Mouse (Mus musculus): Measurements from ENCODE around the gene Foxp1.

Foxp1 gene

DNA sequence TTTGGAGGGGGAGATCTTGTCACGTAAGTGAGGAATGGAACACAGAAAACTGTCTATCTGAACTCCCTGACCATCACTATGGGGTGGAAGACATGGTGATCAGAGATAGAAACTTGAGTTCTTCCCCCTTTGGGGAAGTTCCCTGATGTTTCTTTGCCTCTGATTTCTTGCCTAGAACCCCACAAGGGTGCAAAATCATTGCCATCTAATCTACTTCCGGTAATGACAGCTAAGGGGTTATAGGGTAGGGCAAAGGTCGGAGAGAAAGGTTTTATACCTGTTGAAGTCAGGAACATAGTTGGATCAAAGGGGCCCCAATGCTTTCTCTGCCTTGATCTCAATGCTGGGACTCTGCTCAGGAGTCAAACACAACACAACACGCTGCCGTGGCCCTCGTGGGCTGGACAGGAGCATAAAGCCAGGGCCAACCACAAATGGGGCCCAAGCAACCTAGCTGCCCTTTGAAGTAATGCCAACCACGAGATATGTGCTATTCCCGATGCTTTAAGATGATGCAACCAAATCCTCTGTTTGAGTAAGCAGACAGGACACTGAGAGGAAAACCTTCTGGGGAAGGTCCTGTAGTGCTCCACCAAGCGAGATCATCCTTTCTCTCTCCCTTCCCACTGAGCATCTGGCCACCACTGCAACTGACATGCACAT lies 163.4 kb downstream of the Foxp1 start:
- DNase-seq (ENCODE audit: low read depth), result no peak

DNA sequence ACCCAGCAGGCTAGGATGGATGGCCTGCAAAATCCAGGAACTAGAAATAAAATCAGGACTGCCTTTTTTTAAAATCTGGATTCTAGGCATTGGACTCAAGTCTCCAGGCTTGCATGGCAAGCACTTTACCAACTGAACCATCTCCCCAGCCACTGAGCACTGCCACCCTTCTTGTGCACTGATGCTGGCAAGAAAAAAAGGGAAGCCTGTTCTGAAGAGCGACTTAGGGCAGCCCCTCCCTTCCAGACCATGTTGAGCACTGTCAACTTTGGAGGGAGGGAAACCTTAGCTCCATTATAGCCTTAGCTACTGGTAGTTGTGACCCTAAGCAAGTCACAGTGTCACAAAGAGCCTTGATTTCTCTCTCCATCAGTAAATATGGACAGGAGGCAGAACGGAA lies 164.6 kb downstream of the Foxp1 start:
- no peak for DNase-seq (ENCODE audit: low read depth)

GRCm38 (mm10) chr6:99354338-99354737 lies 168.2 kb downstream of the Foxp1 start:
- DNase-seq (ENCODE audit: low read depth), result no peak

DNA sequence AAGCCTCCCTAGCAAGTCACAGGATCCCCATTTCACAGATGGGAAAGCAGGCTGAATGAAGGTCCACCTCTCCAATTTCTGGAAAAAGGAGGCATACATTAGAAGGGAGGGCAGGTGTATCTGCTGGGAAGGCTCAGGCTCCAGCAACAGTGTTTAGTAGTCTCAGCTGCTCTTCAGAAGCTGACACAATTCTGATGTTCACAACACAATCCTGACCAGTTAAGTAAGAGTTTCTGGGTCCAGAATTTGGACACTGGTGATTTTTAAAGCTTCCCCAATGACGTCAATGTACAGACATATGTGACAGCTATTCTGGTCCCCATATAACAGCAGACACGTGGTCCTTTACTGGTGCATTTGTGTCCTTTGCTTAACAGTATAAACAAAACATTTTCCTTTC lies 169.1 kb downstream of the Foxp1 start:
- DNase-seq (ENCODE audit: low read depth), result no peak

DNA sequence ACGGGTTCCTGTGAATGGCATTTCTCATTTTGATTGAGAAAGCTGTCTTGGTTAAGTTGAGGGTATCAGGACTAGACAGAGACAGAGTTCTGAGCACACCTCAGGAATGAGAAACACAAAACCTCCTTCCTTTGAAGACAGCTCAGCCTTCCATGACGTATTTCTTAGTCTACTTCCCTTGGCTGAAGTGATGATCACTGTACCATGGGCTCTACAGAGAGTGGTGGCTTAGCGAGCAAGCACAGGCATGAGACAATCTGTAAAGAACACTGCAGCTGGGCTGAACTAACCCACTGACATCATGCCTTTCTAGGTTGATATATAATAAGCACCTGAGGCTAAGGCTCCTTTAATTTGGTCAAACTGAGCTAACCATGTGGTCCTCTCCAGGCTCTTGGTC lies 172.0 kb downstream of the Foxp1 start:
- no peak for DNase-seq (ENCODE audit: low read depth)

- DNase-seq (ENCODE audit: low read depth), result no peak
These were observed 172.4 kb downstream of the Foxp1 start for GRCm38 (mm10) chr6:99350156-99350555.

- DNase-seq (ENCODE audit: low read depth), result no peak
These were observed 174.7 kb downstream of the Foxp1 start for GRCm38 (mm10) chr6:99347836-99348235.

GRCm38 (mm10) chr6:99344966-99345365 lies 177.6 kb downstream of the Foxp1 start:
- no peak for DNase-seq (ENCODE audit: low read depth)

- DNase-seq (ENCODE audit: low read depth), result no peak
These were observed 178.2 kb downstream of the Foxp1 start for GRCm38 (mm10) chr6:99344357-99344756.

GRCm38 (mm10) chr6:99343815-99344214 lies 178.7 kb downstream of the Foxp1 start:
- no peak for DNase-seq (ENCODE audit: low read depth)

GRCm38 (mm10) chr6:99342416-99342815 lies 180.1 kb downstream of the Foxp1 start:
- DNase-seq (ENCODE audit: low read depth), result no peak

DNA sequence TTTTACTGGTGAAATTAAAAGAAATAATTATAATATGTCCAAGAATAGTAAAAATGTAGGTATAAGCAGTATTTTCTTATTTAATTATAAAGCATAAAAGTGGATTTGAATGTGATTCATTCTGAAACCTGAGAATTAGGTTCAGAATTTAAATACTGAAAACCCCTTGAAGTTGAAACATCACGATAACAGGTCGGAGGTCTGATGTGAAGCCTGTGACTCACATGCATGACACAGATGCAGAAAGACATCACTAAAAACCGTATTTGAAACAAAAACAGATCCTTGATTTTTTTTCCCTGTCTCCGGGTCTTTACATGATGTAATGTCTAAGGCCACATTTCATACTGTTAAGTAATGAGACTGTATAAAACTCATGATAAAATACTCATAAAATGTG lies 181.6 kb downstream of the Foxp1 start:
- peak; percentile 61 for DNase-seq (ENCODE audit: low read depth)

DNA sequence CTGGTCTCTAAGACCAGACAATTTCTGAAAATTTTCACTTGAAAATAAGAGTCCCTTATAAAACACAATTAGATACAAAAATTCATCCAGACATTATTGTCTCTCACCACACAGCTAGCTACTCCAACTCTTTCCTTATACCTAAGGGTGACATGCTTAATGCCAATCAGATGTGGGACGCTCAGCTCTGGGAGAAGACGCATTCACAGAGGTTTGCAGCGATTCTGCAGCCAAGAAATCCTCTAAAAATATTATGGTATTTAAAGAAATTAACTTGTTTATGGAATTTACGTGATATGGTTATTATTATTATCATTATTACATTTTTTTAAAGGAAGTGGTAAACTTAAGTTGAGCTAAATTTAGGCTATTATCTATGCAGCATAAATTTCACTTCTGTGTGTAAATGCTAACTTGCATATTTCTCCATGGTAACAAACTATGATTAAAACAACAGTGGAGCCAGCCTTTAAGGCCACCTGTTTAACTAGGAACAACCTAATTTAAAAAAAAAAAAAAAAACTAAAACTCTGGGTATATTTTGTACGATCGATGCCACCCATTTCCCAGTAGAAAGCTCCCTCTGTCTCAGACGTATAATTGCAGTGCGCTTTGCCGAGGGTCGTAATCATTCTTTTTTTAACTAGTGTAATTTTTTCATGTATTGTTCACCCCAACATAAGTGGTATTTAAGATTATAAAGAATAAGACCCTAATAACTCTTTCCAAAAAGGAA lies 182.4 kb downstream of the Foxp1 start:
- no peak for DNase-seq (ENCODE audit: low read depth)

- no peak for DNase-seq (ENCODE audit: low read depth)
These were observed 183.2 kb downstream of the Foxp1 start for GRCm38 (mm10) chr6:99339343-99339620.

- no peak for DNase-seq (ENCODE audit: low read depth)
These were observed 183.8 kb downstream of the Foxp1 start for GRCm38 (mm10) chr6:99338593-99339342.

- no peak for DNase-seq (ENCODE audit: low read depth)
These were observed 184.3 kb downstream of the Foxp1 start for GRCm38 (mm10) chr6:99338174-99338573.

- DNase-seq (ENCODE audit: low read depth), result no peak
These were observed 184.9 kb downstream of the Foxp1 start for GRCm38 (mm10) chr6:99337575-99337974.

DNA sequence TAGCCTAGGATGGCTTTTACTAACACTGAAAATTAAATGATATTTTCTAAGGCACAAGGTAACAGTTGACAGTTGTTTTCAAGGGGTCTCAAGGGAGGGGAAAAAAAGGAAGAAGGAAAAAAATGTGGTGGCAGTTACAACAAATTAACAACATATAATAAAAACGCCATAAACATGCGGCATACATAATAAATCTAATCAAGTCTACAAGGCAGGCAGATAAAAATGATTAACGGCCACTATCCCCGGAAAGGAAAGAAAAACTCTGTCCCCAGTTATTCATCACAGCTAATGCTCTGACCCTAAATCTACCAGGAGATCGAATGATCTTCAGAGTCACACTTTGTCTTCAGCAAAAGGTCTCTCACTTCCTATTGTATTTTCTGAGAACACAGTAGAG lies 186.3 kb downstream of the Foxp1 start:
- DNase-seq (ENCODE audit: low read depth), result no peak

GRCm38 (mm10) chr6:99335174-99335830 lies 187.2 kb downstream of the Foxp1 start:
- no peak for DNase-seq (ENCODE audit: low read depth)

- DNase-seq (ENCODE audit: low read depth), result no peak
These were observed 188.3 kb downstream of the Foxp1 start for GRCm38 (mm10) chr6:99334255-99334654.

DNA sequence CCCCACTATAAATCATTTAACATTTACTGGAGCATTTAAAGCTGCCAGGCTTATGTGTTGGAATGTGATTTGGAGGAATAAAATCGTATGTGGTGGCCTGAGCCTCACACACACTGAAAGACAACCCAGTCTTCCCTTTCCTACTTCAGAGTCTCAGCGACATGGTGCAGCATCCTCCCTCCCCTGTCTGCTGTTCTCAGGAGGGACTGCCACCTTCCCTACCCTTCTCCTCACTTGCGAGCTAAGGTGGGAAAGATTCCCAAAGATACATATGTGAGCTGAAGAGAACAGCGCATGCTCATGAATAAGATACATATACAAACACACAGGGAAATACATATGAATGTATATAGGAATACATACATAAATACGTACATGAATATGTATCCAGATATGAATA lies 189.4 kb downstream of the Foxp1 start:
- DNase-seq (ENCODE audit: low read depth), result no peak

DNA sequence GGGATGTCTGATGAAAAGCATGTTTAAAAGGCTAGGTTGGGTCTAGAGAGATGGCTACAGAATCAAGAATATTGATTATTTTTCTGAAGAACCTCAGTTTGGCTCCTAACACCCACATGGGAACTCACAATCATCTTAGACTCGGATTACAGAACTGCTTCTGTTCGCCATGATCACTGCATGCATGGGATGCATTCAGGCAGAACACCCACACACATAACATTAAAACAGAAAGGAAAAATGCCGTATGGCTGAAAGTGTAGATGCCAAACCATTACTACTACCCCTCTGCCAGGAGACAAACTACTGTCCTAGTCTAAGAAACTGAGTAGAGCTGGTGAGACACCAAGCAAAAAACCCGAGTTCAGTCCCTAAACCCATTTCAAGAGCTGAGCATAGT lies 192.4 kb downstream of the Foxp1 start:
- no peak for DNase-seq (ENCODE audit: low read depth)

- DNase-seq (ENCODE audit: low read depth), result no peak
These were observed 193.9 kb downstream of the Foxp1 start for GRCm38 (mm10) chr6:99328634-99329033.
